Mouse (Mus musculus): Measurements from ENCODE around the gene Nck2.

Nck2 gene

GRCm38 (mm10) chr1:43433853-43434252, 10.5 kb upstream of the Nck2 start:
- DNase-seq (ENCODE audit: low spot score in 2 of 2), result no peak

DNA sequence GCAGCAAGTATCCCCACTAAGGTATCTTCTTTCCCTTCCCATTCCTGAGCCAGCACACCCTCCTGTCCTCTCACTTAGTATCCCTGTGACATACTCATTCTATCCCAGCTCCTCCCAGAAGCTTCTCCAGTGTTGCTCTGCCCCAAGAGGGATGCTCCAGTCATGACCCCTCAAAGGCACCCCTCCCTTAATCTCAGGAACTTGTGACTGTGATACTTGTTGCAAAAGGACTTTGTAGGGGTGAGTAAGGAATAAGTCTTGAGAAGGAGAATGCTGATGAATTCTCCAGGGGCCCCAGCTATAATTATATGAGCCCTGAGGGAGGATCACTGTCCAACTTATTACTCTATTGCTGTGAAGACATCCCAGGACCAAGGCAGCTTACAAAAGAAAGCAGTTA, 7.8 kb upstream of the Nck2 start:
- DNase-seq (ENCODE audit: low spot score in 2 of 2), result no peak

DNA sequence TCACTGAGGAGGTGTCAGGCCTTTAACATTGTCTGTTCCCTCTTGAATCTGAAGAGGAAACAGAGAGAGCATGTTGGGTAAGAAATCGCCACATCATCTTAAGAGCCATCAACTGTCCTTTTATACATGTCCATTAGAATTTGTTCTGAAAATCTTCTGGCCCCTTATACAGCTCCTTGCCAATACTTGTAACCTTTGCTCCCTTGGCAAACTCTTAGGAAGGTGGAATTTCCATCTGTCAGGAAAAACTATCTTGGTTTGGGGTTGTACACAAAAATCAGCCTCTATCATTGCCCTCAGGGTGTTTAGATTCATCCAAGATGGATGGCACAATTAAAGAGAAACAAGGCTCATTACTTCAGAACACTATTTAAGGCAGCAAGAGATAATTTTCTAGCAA, 5.1 kb upstream of the Nck2 start:
- DNase-seq (ENCODE audit: low spot score in 2 of 2), result no peak

- no peak for DNase-seq (ENCODE audit: low spot score in 2 of 2)
Observed at GRCm38 (mm10) chr1:43442568-43442967, 1.8 kb upstream of the Nck2 start.

DNA sequence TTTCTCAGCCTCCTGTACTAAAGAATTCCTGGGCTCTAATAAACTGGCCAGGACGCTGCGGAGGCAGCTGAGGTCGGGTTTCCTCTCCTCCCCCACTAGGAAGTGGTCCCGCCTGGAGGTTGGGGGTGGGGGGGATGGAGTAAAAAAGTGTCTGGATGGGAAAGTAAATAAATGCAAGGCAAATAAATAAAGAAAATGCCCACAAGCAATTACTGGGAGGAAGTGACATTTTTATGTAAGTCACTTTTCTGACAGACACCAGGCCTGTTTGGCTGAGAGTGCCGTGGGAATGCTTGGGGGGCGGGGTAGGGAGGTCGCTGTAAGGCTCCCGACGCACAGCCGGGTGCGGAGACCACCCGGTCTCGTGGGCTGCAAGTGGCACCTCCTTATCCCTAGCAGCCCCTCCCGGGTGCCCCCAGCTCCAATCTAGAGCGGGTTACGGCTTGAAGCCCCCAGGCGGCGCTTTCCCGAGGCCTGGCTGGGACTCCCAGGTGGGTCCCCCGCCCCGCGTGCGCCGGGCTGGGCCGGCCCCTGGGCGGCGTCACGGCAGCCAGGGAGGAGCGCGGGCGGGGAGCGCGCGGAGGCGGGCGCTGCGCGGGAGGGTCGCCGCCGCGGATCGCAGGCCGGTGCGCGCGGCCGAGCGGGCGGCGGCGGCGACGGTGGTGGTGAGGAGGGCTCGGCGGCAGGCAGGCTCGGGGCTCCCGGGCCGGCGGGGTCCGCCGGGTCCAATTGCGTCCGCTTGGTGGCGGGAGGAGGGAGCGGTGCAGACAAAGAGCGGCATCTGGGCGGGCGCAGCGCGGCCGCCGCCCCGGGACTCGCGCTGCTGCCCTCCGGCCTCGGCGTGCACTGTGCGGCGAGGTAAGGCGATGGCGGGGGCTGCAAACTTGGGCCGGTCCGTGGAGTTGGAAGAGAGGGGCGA, 1.1 kb downstream of the Nck2 start:
- DNase-seq (ENCODE audit: low spot score in 2 of 2), result peak; percentile 66 to 84

GRCm38 (mm10) chr1:43446089-43446533, 1.7 kb downstream of the Nck2 start:
- DNase-seq (ENCODE audit: low spot score in 2 of 2), result peak; percentile 54 to 82

GRCm38 (mm10) chr1:43446731-43447601, 2.6 kb downstream of the Nck2 start:
- peak; percentile 40 to 73 for DNase-seq (ENCODE audit: low spot score in 2 of 2)

GRCm38 (mm10) chr1:43447602-43448287, 3.4 kb downstream of the Nck2 start:
- DNase-seq (ENCODE audit: low spot score in 2 of 2), result no peak

- no peak for DNase-seq (ENCODE audit: low spot score in 2 of 2)
Observed at GRCm38 (mm10) chr1:43450811-43451210, 6.4 kb downstream of the Nck2 start.

DNA sequence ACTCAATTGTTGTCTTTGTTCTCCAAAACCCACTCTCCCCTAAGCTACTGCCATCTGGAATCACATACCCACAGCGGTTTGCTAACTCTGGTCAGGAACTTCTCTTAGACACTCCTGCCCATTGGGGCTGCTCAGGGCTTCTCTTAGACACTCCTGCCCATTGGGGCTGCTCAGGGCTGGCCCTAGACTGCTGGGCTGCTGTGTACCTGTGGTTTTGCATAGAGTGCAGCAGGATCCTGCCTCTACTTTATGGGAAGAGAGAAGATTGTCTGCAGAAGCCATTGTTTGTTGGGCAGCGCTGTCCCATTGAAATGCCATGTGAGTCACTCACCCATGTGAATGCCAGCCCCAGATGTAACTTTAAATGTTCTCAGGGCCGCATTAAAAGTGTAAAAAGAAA, 9.3 kb downstream of the Nck2 start:
- no peak for DNase-seq (ENCODE audit: low spot score in 2 of 2)

GRCm38 (mm10) chr1:43454741-43455140, 10.4 kb downstream of the Nck2 start:
- DNase-seq (ENCODE audit: low spot score in 2 of 2), result no peak

- DNase-seq (ENCODE audit: low spot score in 2 of 2), result no peak
Observed at GRCm38 (mm10) chr1:43455196-43455595, 10.8 kb downstream of the Nck2 start.

GRCm38 (mm10) chr1:43457012-43457766, 12.8 kb downstream of the Nck2 start:
- no peak for DNase-seq (ENCODE audit: low spot score in 2 of 2)

- DNase-seq (ENCODE audit: low spot score in 2 of 2), result no peak
Observed at GRCm38 (mm10) chr1:43460468-43460867, 16.1 kb downstream of the Nck2 start.

GRCm38 (mm10) chr1:43462666-43463065, 18.3 kb downstream of the Nck2 start:
- no peak for DNase-seq (ENCODE audit: low spot score in 2 of 2)

- no peak for DNase-seq (ENCODE audit: low spot score in 2 of 2)
Observed at GRCm38 (mm10) chr1:43463941-43464682, 19.7 kb downstream of the Nck2 start.

DNA sequence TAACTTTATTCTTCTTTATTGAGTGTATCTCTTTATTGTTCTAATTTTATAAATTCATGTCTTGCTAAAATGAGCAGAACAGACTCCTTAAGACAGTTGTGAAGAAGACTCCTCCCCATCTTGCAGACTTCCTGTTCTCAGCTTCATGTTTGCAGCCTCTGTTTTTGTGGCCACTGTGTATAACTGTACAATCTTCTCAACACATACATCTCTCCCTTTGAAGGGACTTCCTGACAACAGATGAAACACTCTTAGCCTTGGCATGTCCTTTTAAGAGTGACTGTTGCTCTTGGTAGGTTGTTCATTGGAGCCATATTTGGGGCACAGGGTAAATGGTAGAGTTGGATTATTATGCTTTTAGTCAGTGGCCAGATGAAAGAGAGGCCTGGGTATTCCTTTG, 20.6 kb downstream of the Nck2 start:
- no peak for DNase-seq (ENCODE audit: low spot score in 2 of 2)

DNA sequence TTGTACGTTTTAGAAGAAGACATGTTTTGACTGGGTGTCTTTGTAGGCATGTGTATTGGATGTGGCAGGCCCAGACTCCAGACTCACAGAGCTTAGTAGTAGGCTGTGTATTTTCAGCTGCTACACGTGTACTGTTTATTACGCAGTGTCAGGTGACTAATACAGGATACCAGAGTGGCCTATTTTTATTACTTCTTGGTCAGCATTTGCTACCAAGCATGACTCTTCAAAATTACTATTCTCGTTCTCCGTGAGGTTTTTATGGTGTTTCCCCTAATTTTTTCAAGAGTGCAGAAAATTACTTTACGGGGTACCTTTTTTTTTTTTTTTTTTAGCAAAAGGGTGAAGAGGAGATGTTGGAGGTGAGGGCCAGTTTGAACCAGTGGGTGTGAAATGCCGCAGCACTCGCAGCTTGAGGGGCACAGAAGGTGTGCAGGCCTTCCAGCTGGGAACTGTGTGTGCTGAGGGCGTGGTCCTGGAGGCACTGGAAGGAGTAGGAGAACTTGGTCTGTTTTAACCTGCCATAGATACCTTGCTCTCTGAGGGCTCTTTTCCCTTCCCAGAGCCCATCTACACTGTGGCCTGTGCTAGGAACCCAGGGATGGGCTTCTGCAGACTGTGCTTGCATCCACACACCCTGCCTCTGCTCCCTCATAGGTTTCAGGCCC, 21.7 kb downstream of the Nck2 start:
- DNase-seq (ENCODE audit: low spot score in 2 of 2), result no peak

GRCm38 (mm10) chr1:43467656-43468055, 23.3 kb downstream of the Nck2 start:
- DNase-seq (ENCODE audit: low spot score in 2 of 2), result no peak

DNA sequence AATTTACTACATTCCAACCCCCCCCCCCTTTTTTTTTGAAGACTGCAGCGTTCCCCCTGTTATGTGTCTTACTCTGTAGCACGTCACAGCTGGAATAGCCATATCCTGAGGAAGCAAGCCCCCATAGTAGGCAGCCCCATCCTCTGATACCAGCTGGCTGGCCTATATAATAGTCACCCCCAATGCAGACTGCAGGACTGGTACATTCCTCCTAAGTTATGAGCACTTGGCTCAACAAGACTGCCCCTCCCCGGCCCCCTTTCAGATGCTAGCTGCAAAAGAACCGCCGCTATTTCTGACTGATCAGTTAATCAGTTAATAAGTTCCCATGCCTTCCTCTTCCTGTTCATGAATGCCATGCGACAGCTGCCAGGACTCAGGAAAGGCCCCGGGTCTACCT, 23.8 kb downstream of the Nck2 start:
- DNase-seq (ENCODE audit: low spot score in 2 of 2), result no peak
